Mouse (Mus musculus): ENCODE measurements around the gene Cops2. TPM values are rescaled to one million over a fixed set of nuclear protein-coding genes. Genes with fewer than 3 reads are reported as not detected.
A peak's percentile ranks its signal among the peaks of the same experiment; 100 is the strongest.

Cops2 gene
- total RNA-seq, 2 experiments from 2014 or later = 99.4 to 107 TPM

- no peak for TF ChIP-seq CTCF (IDR thresholded peaks at IDR 0.05)
- no peak overlapping the region for H3K4me3 ChIP-seq
- no peak for DNase-seq (ENCODE audit: extremely low spot score in 1 of 2, low spot score in 2 of 2)
- no peak overlapping the region for H3K27ac ChIP-seq
- intact Hi-C loops (cut with DNase I) = no loop called here
These were observed 67.5 kb downstream of the Cops2 start for GRCm38 (mm10) chr2:125791485-125791885.

GRCm38 (mm10) chr2:125790242-125790641 lies 68.7 kb downstream of the Cops2 start:
- intact Hi-C loops (cut with DNase I) = no loop called here
- no peak for DNase-seq (ENCODE audit: extremely low spot score in 1 of 2, low spot score in 2 of 2)
- no peak overlapping the region for H3K4me3 ChIP-seq
- no peak for TF ChIP-seq CTCF (IDR thresholded peaks at IDR 0.05)
- H3K27ac ChIP-seq = no peak overlapping the region

- DNase-seq (ENCODE audit: extremely low spot score in 1 of 2, low spot score in 2 of 2) = no peak
- Histone ChIP-seq H3K4me3 (no peak overlapping the region), H3K27ac (no peak overlapping the region)
- intact Hi-C loops (cut with DNase I) = loop anchor here (10.0 kb wide), 1 partner anchor 366 kb away; the partner anchor contains the start of genes Dtwd1 and Fam227b
- no peak for TF ChIP-seq CTCF (IDR thresholded peaks at IDR 0.05)
These were observed 69.7 kb downstream of the Cops2 start for GRCm38 (mm10) chr2:125789265-125789664.

- TF ChIP-seq CTCF (IDR thresholded peaks at IDR 0.05) = no peak
- H3K4me3 ChIP-seq = no peak overlapping the region
- intact Hi-C loops (cut with DNase I) = loop anchor here (10.0 kb wide), 1 partner anchor 366 kb away; the partner anchor contains the start of genes Dtwd1 and Fam227b
- DNase-seq (ENCODE audit: extremely low spot score in 1 of 2, low spot score in 2 of 2) = no peak
- no peak overlapping the region for H3K27ac ChIP-seq
These were observed 70.2 kb downstream of the Cops2 start for GRCm38 (mm10) chr2:125788785-125789184.

GRCm38 (mm10) chr2:125788351-125788750 lies 70.6 kb downstream of the Cops2 start:
- Histone ChIP-seq H3K4me3 (no peak overlapping the region), H3K27ac (no peak overlapping the region; the same call in 1 of the 2 replicates)
- TF ChIP-seq CTCF (IDR thresholded peaks at IDR 0.05) = no peak
- DNase-seq (ENCODE audit: extremely low spot score in 1 of 2, low spot score in 2 of 2) = no peak
- intact Hi-C loops (cut with DNase I) = loop anchor here (10.0 kb wide), 1 partner anchor 366 kb away; the partner anchor contains the start of genes Dtwd1 and Fam227b

GRCm38 (mm10) chr2:125785021-125785420 lies 73.9 kb downstream of the Cops2 start:
- no peak for DNase-seq (ENCODE audit: extremely low spot score in 1 of 2, low spot score in 2 of 2)
- Histone ChIP-seq H3K27ac (no peak overlapping the region; the same call in 1 of the 2 replicates), H3K4me3 (no peak overlapping the region)
- no peak for TF ChIP-seq CTCF (IDR thresholded peaks at IDR 0.05)
- intact Hi-C loops (cut with DNase I) = loop anchor here (10.0 kb wide), 1 partner anchor 370 kb away; the partner anchor contains the start of genes Dtwd1 and Fam227b

GRCm38 (mm10) chr2:125784392-125784791 lies 74.5 kb downstream of the Cops2 start:
- no peak for TF ChIP-seq CTCF (IDR thresholded peaks at IDR 0.05)
- no peak overlapping the region; the same call in 1 of the 2 replicates for H3K27ac ChIP-seq
- no peak overlapping the region for H3K4me3 ChIP-seq
- DNase-seq (ENCODE audit: extremely low spot score in 1 of 2, low spot score in 2 of 2) = no peak
- intact Hi-C loops (cut with DNase I) = loop anchor here (5.0 to 10.0 kb wide), 2 partner anchors 38 to 370 kb away; partner anchors contain the start of genes Dtwd1 and Fam227b

GRCm38 (mm10) chr2:125783868-125784267 lies 75.1 kb downstream of the Cops2 start:
- TF ChIP-seq CTCF (IDR thresholded peaks at IDR 0.05) = no peak
- Histone ChIP-seq H3K4me3 (no peak overlapping the region), H3K27ac (peak overlapping the region; percentile 77)
- intact Hi-C loops (cut with DNase I) = loop anchor here (2.0 to 10.0 kb wide), 4 partner anchors 25 to 371 kb away; partner anchors contain the start of genes Cops2, Dtwd1, Fam227b and Galk2
- no peak for DNase-seq (ENCODE audit: extremely low spot score in 1 of 2, low spot score in 2 of 2)

GRCm38 (mm10) chr2:125782719-125783109 lies 76.2 kb downstream of the Cops2 start, which contains the start of gene Secisbp2l:
Gene Secisbp2l (minus strand): TSS chr2:125782870.
- Histone ChIP-seq H3K27ac (peak within 1 kb of the TSS; percentile 77), H3K4me3 (peak within 1 kb of the TSS; percentile 91)
- intact Hi-C loops (cut with DNase I) = loop anchor here (2.0 to 10.0 kb wide), 4 partner anchors 26 to 372 kb away; partner anchors contain the start of genes Cops2, Dtwd1, Fam227b and Galk2
- no peak for TF ChIP-seq CTCF (IDR thresholded peaks at IDR 0.05)
- peak; percentile 94 to 97 for DNase-seq (ENCODE audit: extremely low spot score in 1 of 2, low spot score in 2 of 2)

- Histone ChIP-seq H3K4me3 (peak overlapping the region; percentile 91), H3K27ac (peak overlapping the region; percentile 77)
- DNase-seq (ENCODE audit: extremely low spot score in 1 of 2, low spot score in 2 of 2) = no peak
- intact Hi-C loops (cut with DNase I) = loop anchor here (2.0 to 10.0 kb wide), 4 partner anchors 27 to 373 kb away; partner anchors contain the start of genes Cops2, Dtwd1, Fam227b and Galk2
- TF ChIP-seq CTCF (IDR thresholded peaks at IDR 0.05) = no peak
These were observed 76.8 kb downstream of the Cops2 start for GRCm38 (mm10) chr2:125781978-125782718.

GRCm38 (mm10) chr2:125781006-125781405 lies 77.9 kb downstream of the Cops2 start:
- no peak for TF ChIP-seq CTCF (IDR thresholded peaks at IDR 0.05)
- Histone ChIP-seq H3K4me3 (peak overlapping the region; percentile 91), H3K27ac (no peak overlapping the region)
- intact Hi-C loops (cut with DNase I) = loop anchor here (5.0 to 10.0 kb wide), 2 partner anchors 41 to 374 kb away; partner anchors contain the start of genes Dtwd1 and Fam227b
- DNase-seq (ENCODE audit: extremely low spot score in 1 of 2, low spot score in 2 of 2) = no peak

Other genes with a start within 250 kb of the Cops2 start
- 1 to 10 TPM; 2.6 TPM for gene Cep152, start 234.0 kb downstream of the Cops2 start, total RNA-seq (2021)
- 100 to 1,000 TPM; 209 to 229 TPM for gene Eid1, start 186.0 kb downstream of the Cops2 start, total RNA-seq (2021)
- 1 to 10 TPM; 4.6 to 5.5 TPM for gene Shc4, start 135.0 kb downstream of the Cops2 start, total RNA-seq (2021)
- 100 to 1,000 TPM in 1 of 2 experiments, 10 to 100 TPM in 1; 97.4 to 100 TPM for gene Secisbp2l, start 76.3 kb downstream of the Cops2 start, total RNA-seq (2021)
- 10 to 100 TPM; 23.0 to 27.1 TPM for gene Galk2, start within 50 bp of the Cops2 start, total RNA-seq (2021)
- under 1 TPM; 0.25 to 0.70 TPM for gene Fgf7, start 175.5 kb upstream of the Cops2 start, total RNA-seq (2021)

Data from left cerebral cortex, adult 2 months (tissue).